Mouse (Mus musculus) lung, embryonic 16.5 days (tissue): ENCODE results near the gene Zc3h15. TPM values are rescaled to one million over a fixed set of nuclear protein-coding genes. Genes with fewer than 3 reads are reported as not detected.

Experiments used
- ATAC-seq: fragments of 200-750 bp; cut with Nextera tagmentation; 2 replicates; pipeline ENCODE4 v1.8.0; 2017; ENCODE audit warnings: low read depth, mild to moderate bottlenecking, moderate library complexity
- H3K27ac ChIP-seq: fragments of 300-500 bp; sonication (generic); 2 replicates; pipeline ENCODE4 v1.5.1; 2014; ENCODE audit warnings: mild to moderate bottlenecking, control low read depth, low read length
- H3K27me3 ChIP-seq: fragments of 300-500 bp; sonication (generic); 2 replicates; pipeline ENCODE4 v1.6.1; 2014; ENCODE audit warnings: low read depth, low read length, mixed read lengths; ENCODE audit not compliant: control insufficient read depth, insufficient read depth
- H3K36me3 ChIP-seq: fragments of 300-500 bp; sonication (generic); 2 replicates; pipeline ENCODE4 v1.6.1; 2014; ENCODE audit warnings: low read length; ENCODE audit not compliant: control insufficient read depth, insufficient read depth
- H3K4me1 ChIP-seq: fragments of 300-500 bp; sonication (generic); replicated peaks from 2 replicates; pipeline ENCODE4 v1.6.1; 2014; ENCODE audit warnings: low read length, mixed read lengths; ENCODE audit not compliant: control insufficient read depth, insufficient read depth
- H3K4me2 ChIP-seq: fragments of 300-500 bp; sonication (generic); 2 replicates; pipeline ENCODE4 v1.6.1; 2014; ENCODE audit warnings: low read depth, low read length, control low read depth
- H3K4me3 ChIP-seq: fragments of 300-500 bp; sonication (generic); 2 replicates; pipeline ENCODE4 v1.5.1; 2014; ENCODE audit warnings: mild to moderate bottlenecking, low read length, control low read depth
- H3K9ac ChIP-seq: fragments of 300-500 bp; sonication (generic); 2 replicates; pipeline ENCODE4 v1.6.1; 2014; ENCODE audit warnings: low read length, control low read depth
- H3K9me3 ChIP-seq: fragments of 300-500 bp; sonication (generic); 2 replicates; pipeline ENCODE4 v1.6.1; 2016; ENCODE audit warnings: low read length; ENCODE audit not compliant: control insufficient read depth
- whole genome bisulfite sequencing: fragments of 180-500 bp; shearing (Covaris S2); extraction: QIAGEN DNeasy Blood & Tissue Kit; methylation state at CpG from one replicate; pipeline ENCODE4 v1.1.7; 2014; 5-methylcytosine and 5-hydroxymethylcytosine counted together
- polyA plus RNA-seq: library from polyadenylated mRNA; unstranded; fragments of >200 nt; fragmentation: Nextera tagmentation; extraction: Ambion mirVana; gene quantifications from 2 replicates; pipeline ENCODE4 v1.2.1, GENCODE M21; 2015

The Zc3h15 gene
- 97.7 and 112 TPM in 2 replicates for polyA plus RNA-seq

GRCm38 (mm10) chr2:83644276-83645252 is at the start of gene Zc3h15:
Gene Zc3h15 (plus strand): TSS chr2:83644435.
- peaks cover 18% of the 10 kb centered on the region for H3K4me1 ChIP-seq

DNA sequence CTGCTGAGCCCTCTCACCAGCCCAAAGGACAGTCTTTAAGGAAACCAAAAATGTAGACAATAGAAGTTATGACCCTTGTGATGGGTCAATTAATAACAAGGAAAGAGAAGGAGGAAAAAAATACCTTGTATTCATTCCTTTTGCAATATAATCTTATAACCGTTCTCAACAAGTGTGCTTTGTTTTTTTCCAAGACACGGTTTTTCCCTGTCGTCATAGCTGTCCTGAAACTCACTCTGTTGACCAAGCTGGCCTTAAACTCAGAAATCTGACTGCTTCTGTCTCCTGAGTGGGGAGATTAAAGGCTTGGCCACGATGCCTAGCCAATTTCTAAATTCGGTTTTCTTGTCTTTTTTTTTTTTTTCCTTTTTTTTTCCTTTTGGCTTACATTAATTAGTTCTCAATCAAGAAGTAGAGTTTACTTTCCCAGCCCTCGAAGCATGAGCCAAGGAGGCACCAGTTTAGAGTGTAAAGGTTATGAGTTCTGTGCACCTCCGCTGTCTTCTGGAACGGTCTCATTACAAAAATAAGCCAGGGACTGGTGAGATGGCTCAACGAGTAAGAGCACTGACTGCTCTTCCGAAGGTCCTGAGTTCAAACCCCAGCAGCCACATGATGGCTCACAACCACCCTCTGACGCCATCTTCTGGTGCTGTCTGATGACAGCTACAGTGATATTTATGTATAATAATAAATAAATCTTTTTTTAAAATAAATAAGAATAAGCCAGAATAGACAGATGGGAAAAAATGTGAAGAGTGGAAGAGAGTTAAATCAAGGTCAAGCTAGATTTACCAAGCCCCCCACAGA is 23.5 kb upstream of the Zc3h15 start:
- H3K27ac ChIP-seq: no peak overlapping the region
- H3K36me3 ChIP-seq: no peaks in the 10 kb centered on the region
- H3K4me1 ChIP-seq: no peaks in the 10 kb centered on the region
- H3K9me3 ChIP-seq: no peaks in the 10 kb centered on the region
- H3K27me3 ChIP-seq: no peaks in the 10 kb centered on the region
- H3K4me2 ChIP-seq: no peak overlapping the region
- no peak overlapping the region for H3K4me3 ChIP-seq
- 80% methylated on average over 11 of the region's 11 CpGs for WGBS
- no peak for ATAC-seq
- H3K9ac ChIP-seq: no peak overlapping the region

More at GRCm38 (mm10) chr2:83644276-83645252, at the start of gene Zc3h15:
- peak; percentile 100 for ATAC-seq
- peak within 1 kb of the TSS; percentile 89 for H3K9ac ChIP-seq
- peak within 1 kb of the TSS; percentile 62 for H3K27ac ChIP-seq
- peak within 1 kb of the TSS; percentile 71 for H3K4me2 ChIP-seq
- H3K27me3 ChIP-seq: no peaks in the 10 kb centered on the region
- H3K4me3 ChIP-seq: peak within 1 kb of the TSS; percentile 85
- no peaks in the 10 kb centered on the region for H3K36me3 ChIP-seq
- no peaks in the 10 kb centered on the region for H3K9me3 ChIP-seq
- under 1% methylated on average over 91 of the region's 100 CpGs for WGBS

DNA sequence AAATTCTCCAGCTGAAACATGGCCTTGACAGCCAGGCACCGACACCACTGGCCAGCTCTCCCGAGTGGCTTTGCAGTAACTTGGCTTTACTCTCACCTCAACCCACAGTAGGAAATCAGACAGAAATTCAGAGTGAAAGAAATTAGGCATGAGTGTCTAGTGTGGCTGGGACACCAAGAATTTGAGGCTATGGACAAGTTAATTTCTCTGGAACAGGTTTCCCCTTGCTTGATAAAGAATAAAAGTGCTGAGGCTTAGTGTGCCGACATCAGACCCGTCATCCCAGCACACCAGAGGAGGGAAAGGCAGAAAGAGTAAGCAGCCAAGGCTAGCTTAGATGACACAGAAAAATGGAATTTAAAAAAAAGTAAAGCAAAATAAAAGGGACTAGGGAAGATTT is 22.7 kb upstream of the Zc3h15 start:
- no peaks in the 10 kb centered on the region for H3K27me3 ChIP-seq
- no peak overlapping the region for H3K4me2 ChIP-seq
- WGBS: 70% methylated on average over 4 of the region's 4 CpGs

GRCm38 (mm10) chr2:83622792-83623191 is 21.4 kb upstream of the Zc3h15 start:
- no peaks in the 10 kb centered on the region for H3K36me3 ChIP-seq
- no peak overlapping the region for H3K4me2 ChIP-seq
- no peaks in the 10 kb centered on the region for H3K9me3 ChIP-seq
- no peaks in the 10 kb centered on the region for H3K4me1 ChIP-seq
- no peaks in the 10 kb centered on the region for H3K27me3 ChIP-seq
- H3K9ac ChIP-seq: no peak overlapping the region
- WGBS: 19% methylated on average over 11 of the region's 11 CpGs
- no peak for ATAC-seq
- H3K27ac ChIP-seq: no peak overlapping the region
- no peak overlapping the region for H3K4me3 ChIP-seq

More for the DNA sequence above, 22.7 kb upstream of the Zc3h15 start:
- H3K9me3 ChIP-seq: no peaks in the 10 kb centered on the region
- no peak for ATAC-seq
- no peak overlapping the region for H3K9ac ChIP-seq
- no peaks in the 10 kb centered on the region for H3K4me1 ChIP-seq
- no peaks in the 10 kb centered on the region for H3K36me3 ChIP-seq
- H3K27ac ChIP-seq: no peak overlapping the region
- H3K4me3 ChIP-seq: no peak overlapping the region

- no peaks in the 10 kb centered on the region for H3K27me3 ChIP-seq
- ATAC-seq: no peak
- no peaks in the 10 kb centered on the region for H3K9me3 ChIP-seq
- H3K4me2 ChIP-seq: no peak overlapping the region
- H3K4me1 ChIP-seq: no peaks in the 10 kb centered on the region
- H3K27ac ChIP-seq: no peak overlapping the region
- 48% methylated on average over 4 of the region's 4 CpGs for WGBS
- no peaks in the 10 kb centered on the region for H3K36me3 ChIP-seq
- no peak overlapping the region for H3K9ac ChIP-seq
- H3K4me3 ChIP-seq: no peak overlapping the region
Measured at GRCm38 (mm10) chr2:83624045-83624444, 20.2 kb upstream of the Zc3h15 start.

DNA sequence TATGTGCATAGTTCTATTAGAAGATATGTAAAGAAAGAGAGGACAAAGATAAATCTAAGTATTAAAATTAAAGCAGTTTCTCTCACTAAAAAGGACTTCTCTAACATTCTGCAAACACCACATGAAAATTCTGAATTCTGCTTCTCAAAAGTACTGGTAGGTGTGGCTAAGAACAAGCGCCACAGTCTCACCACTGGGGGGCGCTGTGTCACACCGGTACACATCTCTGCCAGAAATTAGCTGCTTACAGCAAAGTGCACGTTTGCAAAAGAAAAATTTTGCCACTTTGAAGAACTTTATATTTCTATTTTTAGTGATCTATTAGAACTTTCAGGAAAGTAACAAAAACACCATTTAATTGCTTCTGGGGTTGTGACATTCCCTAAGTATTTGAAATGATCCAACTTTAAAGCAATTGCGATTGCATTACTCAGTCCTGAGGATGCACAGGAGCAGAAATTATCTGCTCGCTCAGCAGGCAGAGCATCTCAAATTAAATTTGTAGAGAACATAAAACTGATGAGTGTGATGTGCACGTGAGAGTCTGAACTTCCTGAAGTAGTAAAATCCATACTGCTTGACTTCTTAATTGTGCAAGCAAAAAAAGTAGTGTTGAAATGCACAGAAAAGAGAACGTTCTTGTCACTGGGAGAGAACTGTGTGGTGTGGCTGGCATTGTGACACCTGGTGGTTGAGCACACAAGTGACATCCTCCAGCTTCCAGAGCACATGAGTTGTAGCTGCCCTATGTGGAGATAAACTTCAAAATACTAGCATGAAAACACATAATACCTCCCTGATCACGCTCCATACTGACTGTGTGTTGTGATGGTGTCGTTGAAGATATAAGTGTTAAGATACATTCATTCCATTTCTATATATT is 18.8 kb upstream of the Zc3h15 start:
- Histone ChIP-seq H3K27me3 (no peaks in the 10 kb centered on the region), H3K4me3 (no peak overlapping the region), H3K27ac (no peak overlapping the region), H3K36me3 (no peaks in the 10 kb centered on the region), H3K4me2 (no peak overlapping the region), H3K9ac (no peak overlapping the region), H3K9me3 (no peaks in the 10 kb centered on the region), H3K4me1 (no peaks in the 10 kb centered on the region)
- 26% methylated on average over 10 of the region's 10 CpGs for WGBS
- 0 out of 2 replicates have a peak, but pooled peaks have one; percentile 28 for ATAC-seq

DNA sequence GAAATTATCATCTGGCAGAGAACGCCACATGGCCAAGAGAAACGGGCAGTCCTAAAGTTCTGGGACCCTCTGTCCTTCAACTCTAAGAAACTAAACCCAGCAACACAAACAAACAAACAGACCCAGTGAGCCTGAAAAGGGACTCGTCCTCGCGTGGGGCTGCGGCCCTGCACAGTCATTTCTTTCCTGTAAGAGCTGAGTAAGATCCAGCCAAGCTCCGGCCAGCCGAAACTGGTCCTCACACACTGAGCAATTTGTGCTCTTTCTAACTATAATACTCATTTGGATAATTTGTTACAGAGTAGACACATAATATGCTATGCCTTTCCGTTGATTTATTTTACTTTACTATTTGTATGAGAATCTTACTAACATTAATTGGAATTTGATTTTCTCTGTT is 17.4 kb upstream of the Zc3h15 start:
- 75% methylated on average over 9 of the region's 9 CpGs for WGBS
- Histone ChIP-seq H3K36me3 (no peaks in the 10 kb centered on the region), H3K9ac (no peak overlapping the region), H3K4me1 (no peaks in the 10 kb centered on the region), H3K4me2 (no peak overlapping the region), H3K9me3 (no peaks in the 10 kb centered on the region), H3K27me3 (no peaks in the 10 kb centered on the region), H3K4me3 (no peak overlapping the region), H3K27ac (no peak overlapping the region)
- no peak for ATAC-seq

- no peaks in the 10 kb centered on the region for H3K9me3 ChIP-seq
- H3K9ac ChIP-seq: no peak overlapping the region
- 76% methylated on average over 9 of the region's 9 CpGs for WGBS
- ATAC-seq: no peak
- H3K4me2 ChIP-seq: no peak overlapping the region
- no peak overlapping the region for H3K4me3 ChIP-seq
- no peaks in the 10 kb centered on the region for H3K27me3 ChIP-seq
- no peaks in the 10 kb centered on the region for H3K4me1 ChIP-seq
- H3K27ac ChIP-seq: no peak overlapping the region
- H3K36me3 ChIP-seq: no peaks in the 10 kb centered on the region
Measured at GRCm38 (mm10) chr2:83627495-83627894, 16.7 kb upstream of the Zc3h15 start.
